Mouse (Mus musculus) ES-E14 (cell line): ENCODE data around the gene Cyp2f2. TPM values are rescaled to one million over a fixed set of nuclear protein-coding genes. Genes with fewer than 3 reads are reported as not detected.
A peak's percentile ranks its signal among the peaks of the same experiment; 100 is the strongest.

Experiments used
- DNase-seq: peaks from one replicate; pipeline ENCODE4 v3.0.0-alpha.2; 2013; ENCODE audit warnings: low read depth, low spot score
- H3K27ac ChIP-seq: 2 replicates; pipeline ENCODE4 v1.5.1; 2012; ENCODE audit warnings: low read depth, mild to moderate bottlenecking, low read length, moderate library complexity, mixed read lengths; ENCODE audit not compliant: poor library complexity, insufficient read depth, severe bottlenecking
- H3K36me3 ChIP-seq: 2 replicates; pipeline ENCODE4 v1.6.1; 2012; ENCODE audit warnings: mild to moderate bottlenecking, low read length, moderate library complexity, mixed read lengths; ENCODE audit not compliant: control insufficient read depth, poor library complexity, insufficient read depth, severe bottlenecking
- H3K4me1 ChIP-seq, 2 experiments: fragments of 150-350 bp in 1 of 2; sonication (generic) in 1 of 2; 2 replicates each; pipeline ENCODE4 v1.6.1; 2012; ENCODE audit warnings: low read length in 2 of 2, mild to moderate bottlenecking in 1 of 2, mixed read lengths in 1 of 2; ENCODE audit not compliant: control insufficient read depth in 2 of 2, insufficient read depth in 2 of 2, poor library complexity in 1 of 2
- H3K4me3 ChIP-seq, 2 experiments: fragments of 150-350 bp in 1 of 2; sonication (generic) in 1 of 2; 2 replicates each; pipeline ENCODE4 v1.5.1; 2012; ENCODE audit warnings: low read length in 2 of 2, low read depth in 1 of 2, mild to moderate bottlenecking in 1 of 2, mixed read lengths in 1 of 2; ENCODE audit not compliant: insufficient read depth in 1 of 2, poor library complexity in 1 of 2, severe bottlenecking in 1 of 2
- H3K9ac ChIP-seq: 2 replicates; pipeline ENCODE4 v1.6.1; 2012; ENCODE audit warnings: low read depth, mild to moderate bottlenecking, low read length, mixed read lengths; ENCODE audit not compliant: poor library complexity, insufficient read depth, severe bottlenecking
- H3K9me3 ChIP-seq: fragments of 150-350 bp; sonication (generic); 2 replicates; pipeline ENCODE4 v1.6.1; 2012; ENCODE audit warnings: low read depth, mild to moderate bottlenecking, low read length; ENCODE audit not compliant: control insufficient read depth, insufficient read depth
- CHD2 ChIP-seq: IDR thresholded peaks from 2 replicates; pipeline ENCODE4 v1.6.1; 2014; ENCODE audit warnings: mild to moderate bottlenecking, low read depth, low read length, inconsistent platforms
- HCFC1 ChIP-seq: IDR thresholded peaks from 2 replicates; pipeline ENCODE4 v1.6.1; 2012; ENCODE audit warnings: low read length, inconsistent platforms, borderline replicate concordance; ENCODE audit not compliant: insufficient read depth
- MAFK ChIP-seq: IDR thresholded peaks from 2 replicates; pipeline ENCODE4 v1.6.1; 2014; ENCODE audit warnings: mild to moderate bottlenecking, low read depth, low read length, inconsistent platforms; ENCODE audit not compliant: insufficient read depth
- ZC3H11A ChIP-seq: IDR thresholded peaks from 2 replicates; pipeline ENCODE4 v1.6.1; 2012; ENCODE audit warnings: low read depth, mild to moderate bottlenecking, inconsistent platforms, low read length, borderline replicate concordance
- ZNF384 ChIP-seq: IDR thresholded peaks from 2 replicates; pipeline ENCODE4 v1.6.1; 2012; ENCODE audit warnings: low read depth, low read length, inconsistent platforms
- in situ Hi-C, 2 experiments: fragments of 600-800 bp; cut with MboI; formaldehyde crosslinking; loops; one replicate each; pipeline ENCODE4 v1.15.1; 2025; ENCODE audit warnings: low sequenced_read_pairs in 2 of 2, inconsistent platforms in 1 of 2; ENCODE audit not compliant: unreplicated experiment in 2 of 2
- total RNA-seq: library from RNA; depleted of rRNA; stranded (reverse); fragments of 300-350 nt; gene quantifications from 2 replicates; pipeline ENCODE4 v1.2.3, GENCODE M21; 2012

The Cyp2f2 gene
- total RNA-seq, 1 experiment = not detected

DNA sequence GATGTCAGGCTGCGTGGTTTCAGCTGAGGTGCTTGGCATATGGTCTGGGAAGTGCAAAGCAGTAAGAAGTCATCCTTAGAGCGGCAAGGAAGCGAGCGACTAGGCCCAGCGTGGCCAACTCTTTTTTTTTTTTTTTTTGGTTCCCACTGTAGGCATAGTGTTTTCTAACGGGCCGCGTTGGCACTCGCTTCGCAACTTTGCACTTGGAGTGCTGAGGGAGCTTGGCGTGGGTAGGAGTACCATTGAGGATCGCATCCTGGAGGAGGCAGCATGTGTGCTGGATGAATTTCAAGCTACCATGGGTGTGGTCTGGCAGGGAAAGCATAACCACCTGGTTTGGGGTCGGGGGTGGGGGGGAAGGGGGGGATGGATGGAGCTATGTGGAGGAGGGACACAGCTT lies 36.3 kb downstream of the Cyp2f2 start:
- H3K4me3 ChIP-seq = no peak overlapping the region
- H3K4me1 ChIP-seq = peaks cover 0 to 8% of the 10 kb centered on the region in 2 experiments; a peak in 2 of 4 replicates
- no peak for DNase-seq
- no peak overlapping the region for H3K27ac ChIP-seq
- in situ Hi-C loops = no loop called here
- TF ChIP-seq MAFK (no peak), HCFC1 (no peak), ZC3H11A (no peak), CHD2 (no peak), ZNF384 (no peak)
- no peak overlapping the region for H3K9ac ChIP-seq
- H3K36me3 ChIP-seq = peaks cover 24% of the 10 kb centered on the region
- no peaks in the 10 kb centered on the region for H3K9me3 ChIP-seq

DNA sequence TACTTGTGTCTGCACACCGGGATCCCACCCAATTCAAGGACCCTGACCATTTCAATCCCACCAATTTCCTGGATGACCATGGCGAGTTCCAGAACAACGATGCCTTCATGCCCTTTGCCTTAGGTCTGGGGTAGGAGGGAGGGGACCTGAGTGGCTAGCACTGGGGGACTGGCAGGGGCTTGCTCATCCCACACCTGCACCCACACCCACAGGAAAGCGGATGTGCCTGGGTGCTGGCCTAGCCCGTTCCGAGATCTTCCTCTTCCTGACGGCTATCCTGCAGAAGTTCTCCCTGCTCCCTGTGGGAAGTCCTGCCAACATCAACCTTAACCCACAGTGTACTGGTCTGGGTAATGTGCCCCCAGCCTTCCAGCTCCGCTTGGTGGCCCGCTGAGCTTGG lies 38.5 kb downstream of the Cyp2f2 start:
- Histone ChIP-seq H3K4me3 (no peak overlapping the region), H3K9me3 (no peaks in the 10 kb centered on the region), H3K36me3 (peaks cover 24% of the 10 kb centered on the region), H3K4me1 (peaks cover 0 to 8% of the 10 kb centered on the region in 2 experiments; a peak in 2 of 4 replicates), H3K27ac (no peak overlapping the region), H3K9ac (no peak overlapping the region)
- no peak for DNase-seq
- in situ Hi-C loops = no loop called here
- TF ChIP-seq ZC3H11A = no peak
- no peak for TF ChIP-seq MAFK
- TF ChIP-seq CHD2 = no peak
- TF ChIP-seq ZNF384 = no peak
- no peak for TF ChIP-seq HCFC1

DNA sequence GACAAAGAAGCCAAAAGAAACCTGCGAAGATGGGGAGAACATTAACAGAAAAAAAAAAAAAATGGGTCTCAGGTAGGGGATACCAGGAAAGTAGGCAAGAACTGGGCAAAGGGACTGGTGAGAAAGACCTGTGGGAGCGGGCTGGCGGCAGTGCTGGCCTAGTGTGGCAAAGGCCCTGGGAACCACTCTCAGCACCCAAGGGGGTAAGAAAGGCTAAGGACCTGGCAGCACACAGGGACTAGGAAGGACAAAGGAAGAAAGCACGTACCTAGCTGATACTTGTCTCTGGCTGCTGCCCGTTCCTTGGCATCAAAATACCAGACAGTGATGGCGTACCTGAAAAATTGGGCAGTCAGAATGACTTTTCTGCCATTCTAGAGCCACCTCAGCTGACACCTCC lies 39.5 kb downstream of the Cyp2f2 start:
- Histone ChIP-seq H3K36me3 (peaks cover 24% of the 10 kb centered on the region), H3K9me3 (no peaks in the 10 kb centered on the region), H3K4me1 (peaks cover 0 to 9% of the 10 kb centered on the region in 2 experiments; a peak in 2 of 4 replicates), H3K27ac (no peak overlapping the region), H3K4me3 (no peak overlapping the region), H3K9ac (no peak overlapping the region)
- TF ChIP-seq CHD2 (no peak), ZC3H11A (no peak), MAFK (no peak), ZNF384 (no peak), HCFC1 (no peak)
- no peak for DNase-seq
- in situ Hi-C loops = no loop called here

DNA sequence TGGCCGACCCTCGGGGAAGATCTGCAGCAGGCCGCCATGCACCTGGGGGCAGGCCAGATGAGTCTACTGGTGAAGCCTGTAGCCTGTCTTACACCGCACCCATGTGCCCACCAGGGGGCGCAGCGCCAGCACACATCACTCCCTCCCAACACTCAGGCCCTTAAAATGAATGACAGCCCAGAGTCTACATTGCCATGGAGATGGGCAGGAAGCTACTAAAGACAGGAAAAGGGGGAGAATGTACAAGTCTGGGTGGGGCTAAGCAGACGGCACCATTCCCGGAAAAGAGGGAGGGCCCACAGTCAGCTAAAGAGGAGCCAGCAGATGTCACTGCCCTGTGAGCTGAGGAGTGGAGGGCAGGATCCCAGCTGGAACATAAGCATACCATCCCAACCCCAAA lies 40.2 kb downstream of the Cyp2f2 start:
- peak; percentile 42; the same call in 1 of the 2 replicates for TF ChIP-seq HCFC1
- no peak for TF ChIP-seq MAFK
- 0 out of 2 replicates have a peak, but pooled peaks have one; percentile 24 for TF ChIP-seq ZC3H11A
- in situ Hi-C loops = no loop called here
- H3K9ac ChIP-seq = no peak overlapping the region
- peak; percentile 91 for DNase-seq
- H3K27ac ChIP-seq = no peak overlapping the region
- no peaks in the 10 kb centered on the region for H3K9me3 ChIP-seq
- peaks cover 24% of the 10 kb centered on the region for H3K36me3 ChIP-seq
- no peak overlapping the region for H3K4me3 ChIP-seq
- peaks cover 0 to 9% of the 10 kb centered on the region in 2 experiments; a peak in 2 of 4 replicates for H3K4me1 ChIP-seq

DNA sequence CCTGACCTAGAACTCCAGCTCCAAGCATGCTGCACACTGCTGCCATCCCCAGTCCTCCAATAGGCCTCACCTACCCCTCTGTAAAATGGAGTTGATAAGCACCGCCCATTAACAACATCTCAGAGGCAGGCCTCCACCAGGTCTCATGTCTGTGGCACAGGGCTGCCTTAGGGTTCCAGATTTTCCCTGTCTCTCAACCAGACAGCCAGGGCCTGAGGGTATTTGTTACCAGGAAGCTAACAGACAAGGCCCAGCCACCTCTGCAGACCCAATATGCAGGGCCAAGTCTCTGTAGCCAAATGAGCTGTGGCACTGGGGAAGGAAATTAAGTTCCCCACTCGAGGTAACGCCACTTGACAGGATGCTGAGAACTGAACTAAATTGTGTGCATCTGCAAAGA lies 41.2 kb downstream of the Cyp2f2 start:
- Histone ChIP-seq H3K4me3 (no peak overlapping the region), H3K4me1 (peaks cover 0 to 12% of the 10 kb centered on the region in 2 experiments; a peak in 2 of 4 replicates), H3K27ac (no peak overlapping the region), H3K9me3 (no peaks in the 10 kb centered on the region), H3K9ac (no peak overlapping the region), H3K36me3 (peaks cover 24% of the 10 kb centered on the region)
- no peak for TF ChIP-seq CHD2
- no peak for TF ChIP-seq HCFC1
- no peak for TF ChIP-seq ZNF384
- no peak for TF ChIP-seq ZC3H11A
- TF ChIP-seq MAFK = no peak
- in situ Hi-C loops = no loop called here
- DNase-seq = no peak
